Mouse (Mus musculus): ENCODE results near the gene Rnf4. TPM values are rescaled to one million over a fixed set of nuclear protein-coding genes. Genes with fewer than 3 reads are reported as not detected.

Rnf4 gene
- total RNA-seq, 1 experiment, result 177 TPM

DNA sequence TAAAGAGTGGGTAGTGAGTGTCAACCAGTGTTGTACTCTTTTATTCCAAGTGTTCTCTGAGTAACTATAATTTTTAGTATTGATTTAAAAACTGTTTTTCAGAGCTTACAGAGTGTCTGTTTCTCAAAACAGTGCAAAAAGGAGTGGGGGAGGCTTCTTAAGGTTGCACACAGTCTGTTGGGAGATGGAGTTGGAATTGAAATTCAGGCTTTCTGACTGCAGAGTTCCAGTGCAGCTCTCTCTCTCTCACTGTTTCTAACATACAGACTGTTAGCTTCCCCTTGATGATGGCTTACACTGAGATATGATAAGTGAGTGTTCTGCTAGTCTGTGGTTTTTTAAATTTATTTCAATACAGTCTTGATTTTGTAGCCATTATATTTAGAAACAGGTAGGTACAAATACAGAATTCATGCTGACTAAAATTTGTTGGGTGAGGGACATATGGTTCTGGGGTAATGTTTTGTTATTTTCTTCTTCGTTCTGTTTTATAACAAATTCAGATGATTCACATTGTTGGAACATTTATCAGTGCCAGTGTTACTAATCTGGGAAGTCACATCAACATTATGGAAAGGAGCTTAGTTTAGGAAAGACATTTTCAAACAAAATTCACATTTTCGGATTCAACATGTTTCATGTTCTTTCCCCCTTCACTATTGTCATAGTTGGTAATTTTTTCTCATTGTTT lies 59.9 kb downstream of the Rnf4 start:
- Histone ChIP-seq H3K27ac (ENCODE audit: insufficient read depth, low read depth, low read length, poor library complexity, severe bottlenecking) (no peak overlapping the region), H3K9ac (ENCODE audit: insufficient read depth, low read depth, low read length, poor library complexity, severe bottlenecking) (no peak overlapping the region), H3K4me3 (ENCODE audit: insufficient read depth in 1 of 2, low read depth in 1 of 2, low read length in 2 of 2, poor library complexity in 1 of 2, severe bottlenecking in 1 of 2) (no peak overlapping the region), H3K4me1 (ENCODE audit: control insufficient read depth in 2 of 2, insufficient read depth in 2 of 2, low read length in 2 of 2, poor library complexity in 1 of 2) (peaks cover 0 to 2% of the 10 kb centered on the region in 2 experiments; a peak in 1 of 4 replicates), H3K36me3 (ENCODE audit: control insufficient read depth, insufficient read depth, low read length, poor library complexity, severe bottlenecking) (no peaks in the 10 kb centered on the region), H3K9me3 (ENCODE audit: control insufficient read depth, insufficient read depth, low read depth, low read length) (no peaks in the 10 kb centered on the region)
- in situ Hi-C loops (cut with MboI; ENCODE audit: low sequenced_read_pairs in 2 of 2, unreplicated experiment in 2 of 2), result no loop called here
- no peak for DNase-seq (ENCODE audit: low read depth, low spot score)
- TF ChIP-seq ZC3H11A (IDR thresholded peaks at IDR 0.05; ENCODE audit: borderline replicate concordance, low read depth, low read length), result no peak
- no peak for TF ChIP-seq HCFC1 (IDR thresholded peaks at IDR 0.05; ENCODE audit: borderline replicate concordance, insufficient read depth, low read length)
- TF ChIP-seq MAFK (IDR thresholded peaks at IDR 0.05; ENCODE audit: insufficient read depth, low read depth, low read length), result no peak
- no peak for TF ChIP-seq ZNF384 (IDR thresholded peaks at IDR 0.05; ENCODE audit: low read depth, low read length)
- no peak for TF ChIP-seq CHD2 (IDR thresholded peaks at IDR 0.05; ENCODE audit: low read depth, low read length)

DNA sequence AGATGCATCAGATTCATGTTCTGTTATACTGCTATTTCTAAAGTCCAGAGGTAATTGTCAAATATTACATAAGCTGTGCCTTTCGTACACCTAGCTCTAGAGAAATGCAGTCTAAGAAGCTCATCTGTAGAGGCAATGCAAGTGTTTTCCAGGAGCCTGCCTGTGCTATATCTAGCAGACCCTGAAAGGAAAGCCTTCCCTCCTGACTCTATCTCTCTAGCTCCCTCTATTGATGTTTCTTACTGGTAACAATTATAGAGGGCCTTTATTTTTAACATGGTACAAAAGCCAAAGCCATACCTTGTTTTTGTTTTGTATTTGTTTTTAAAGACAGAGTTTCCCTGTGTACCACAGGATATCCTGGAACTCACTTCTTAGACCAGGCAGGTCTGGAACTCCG lies 61.8 kb downstream of the Rnf4 start:
- TF ChIP-seq ZNF384 (IDR thresholded peaks at IDR 0.05; ENCODE audit: low read depth, low read length), result no peak
- TF ChIP-seq MAFK (IDR thresholded peaks at IDR 0.05; ENCODE audit: insufficient read depth, low read depth, low read length), result no peak
- TF ChIP-seq CHD2 (IDR thresholded peaks at IDR 0.05; ENCODE audit: low read depth, low read length), result no peak
- no peak for TF ChIP-seq ZC3H11A (IDR thresholded peaks at IDR 0.05; ENCODE audit: borderline replicate concordance, low read depth, low read length)
- no peak for TF ChIP-seq HCFC1 (IDR thresholded peaks at IDR 0.05; ENCODE audit: borderline replicate concordance, insufficient read depth, low read length)
- DNase-seq (ENCODE audit: low read depth, low spot score), result no peak
- Histone ChIP-seq H3K36me3 (ENCODE audit: control insufficient read depth, insufficient read depth, low read length, poor library complexity, severe bottlenecking) (no peaks in the 10 kb centered on the region), H3K9ac (ENCODE audit: insufficient read depth, low read depth, low read length, poor library complexity, severe bottlenecking) (no peak overlapping the region), H3K27ac (ENCODE audit: insufficient read depth, low read depth, low read length, poor library complexity, severe bottlenecking) (no peak overlapping the region), H3K4me1 (ENCODE audit: control insufficient read depth in 2 of 2, insufficient read depth in 2 of 2, low read length in 2 of 2, poor library complexity in 1 of 2) (peaks cover 0 to 2% of the 10 kb centered on the region in 2 experiments; a peak in 1 of 4 replicates), H3K4me3 (ENCODE audit: insufficient read depth in 1 of 2, low read depth in 1 of 2, low read length in 2 of 2, poor library complexity in 1 of 2, severe bottlenecking in 1 of 2) (no peak overlapping the region), H3K9me3 (ENCODE audit: control insufficient read depth, insufficient read depth, low read depth, low read length) (no peaks in the 10 kb centered on the region)
- in situ Hi-C loops (cut with MboI; ENCODE audit: low sequenced_read_pairs in 2 of 2, unreplicated experiment in 2 of 2), result no loop called here

DNA sequence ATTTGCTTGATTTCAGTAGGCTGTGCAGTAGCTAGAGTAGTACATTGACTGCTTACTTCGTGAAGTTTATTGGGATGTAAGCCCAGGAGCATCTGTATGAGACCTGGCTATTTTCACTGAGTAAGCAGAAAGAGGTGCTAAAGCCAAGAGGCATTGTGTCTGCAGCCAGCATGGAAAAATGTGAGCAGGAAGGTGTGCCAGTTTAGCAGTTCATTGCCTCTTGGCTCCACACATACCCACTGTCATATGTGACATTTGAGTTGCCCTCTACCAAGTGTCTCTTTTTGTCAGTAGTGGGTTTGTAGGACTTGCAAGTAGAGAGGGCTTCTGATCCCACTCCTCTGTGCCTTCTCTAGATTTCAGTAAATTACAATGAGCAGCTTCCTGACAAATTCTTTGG lies 62.2 kb downstream of the Rnf4 start:
- in situ Hi-C loops (cut with MboI; ENCODE audit: low sequenced_read_pairs in 2 of 2, unreplicated experiment in 2 of 2), result no loop called here
- no peak overlapping the region for H3K4me3 ChIP-seq (ENCODE audit: insufficient read depth in 1 of 2, low read depth in 1 of 2, low read length in 2 of 2, poor library complexity in 1 of 2, severe bottlenecking in 1 of 2)
- peaks cover 0 to 2% of the 10 kb centered on the region in 2 experiments; a peak in 1 of 4 replicates for H3K4me1 ChIP-seq (ENCODE audit: control insufficient read depth in 2 of 2, insufficient read depth in 2 of 2, low read length in 2 of 2, poor library complexity in 1 of 2)
- H3K9me3 ChIP-seq (ENCODE audit: control insufficient read depth, insufficient read depth, low read depth, low read length), result no peaks in the 10 kb centered on the region
- no peak overlapping the region for H3K27ac ChIP-seq (ENCODE audit: insufficient read depth, low read depth, low read length, poor library complexity, severe bottlenecking)
- DNase-seq (ENCODE audit: low read depth, low spot score), result no peak
- H3K36me3 ChIP-seq (ENCODE audit: control insufficient read depth, insufficient read depth, low read length, poor library complexity, severe bottlenecking), result no peaks in the 10 kb centered on the region
- no peak overlapping the region for H3K9ac ChIP-seq (ENCODE audit: insufficient read depth, low read depth, low read length, poor library complexity, severe bottlenecking)
- no peak for TF ChIP-seq ZC3H11A (IDR thresholded peaks at IDR 0.05; ENCODE audit: borderline replicate concordance, low read depth, low read length)
- TF ChIP-seq CHD2 (IDR thresholded peaks at IDR 0.05; ENCODE audit: low read depth, low read length), result no peak
- TF ChIP-seq HCFC1 (IDR thresholded peaks at IDR 0.05; ENCODE audit: borderline replicate concordance, insufficient read depth, low read length), result no peak
- no peak for TF ChIP-seq MAFK (IDR thresholded peaks at IDR 0.05; ENCODE audit: insufficient read depth, low read depth, low read length)
- no peak for TF ChIP-seq ZNF384 (IDR thresholded peaks at IDR 0.05; ENCODE audit: low read depth, low read length)

Other genes starting within 250 kb of the Rnf4 start
- gene Poln, start 166.8 kb upstream of the Rnf4 start, total RNA-seq (2012; rRNA removed), result 0.18 and 0.37 TPM in 2 replicates
- gene Haus3, start 166.8 kb upstream of the Rnf4 start, total RNA-seq (2012; rRNA removed), result 17.6 and 26.8 TPM in 2 replicates
- 8.7 and 14.2 TPM in 2 replicates for gene Mxd4, start 148.6 kb upstream of the Rnf4 start, total RNA-seq (2012; rRNA removed)
- 12.3 and 18.8 TPM in 2 replicates for gene Zfyve28, start 47.8 kb upstream of the Rnf4 start, total RNA-seq (2012; rRNA removed)
- gene Cfap99, start 47.7 kb upstream of the Rnf4 start, total RNA-seq (2012; rRNA removed), result 0.22 and 0.42 TPM in 2 replicates
- 17.3 and 19.0 TPM in 2 replicates for gene Fam193a, start 33.6 kb downstream of the Rnf4 start, total RNA-seq (2012; rRNA removed)
- gene Tnip2, start 177.7 kb downstream of the Rnf4 start, total RNA-seq (2012; rRNA removed), result 17.0 and 17.7 TPM in 2 replicates
- 2.4 and 3.4 TPM in 2 replicates for gene Sh3bp2, start 189.5 kb downstream of the Rnf4 start, total RNA-seq (2012; rRNA removed)
- 57.5 and 78.4 TPM in 2 replicates for gene Add1, start 237.4 kb downstream of the Rnf4 start, total RNA-seq (2012; rRNA removed)